Mouse (Mus musculus) monocyte, adult 5-6 weeks (primary cell): ENCODE data around the gene Nid2. TPM values are rescaled to one million over a fixed set of nuclear protein-coding genes. Genes with fewer than 3 reads are reported as not detected.

Source experiments
- ATAC-seq: fragments of 153-309, 156-312 bp; replicated peaks from 2 replicates; pipeline ENCODE4 v1.8.0; 2017; ENCODE audit warnings: mild to moderate bottlenecking; ENCODE audit not compliant: low TSS enrichment, insufficient number of reproducible peaks, severe bottlenecking, poor library complexity, low FRiP score
- total RNA-seq: library from RNA; stranded (forward); fragments of 200-1000, 200-491, 200-594 nt; gene quantifications from 3 replicates; pipeline ENCODE4 v1.2.3, GENCODE M21; 2017

Gene Nid2
- total RNA-seq, 1 experiment from 2014 or later = 0.95 TPM

DNA sequence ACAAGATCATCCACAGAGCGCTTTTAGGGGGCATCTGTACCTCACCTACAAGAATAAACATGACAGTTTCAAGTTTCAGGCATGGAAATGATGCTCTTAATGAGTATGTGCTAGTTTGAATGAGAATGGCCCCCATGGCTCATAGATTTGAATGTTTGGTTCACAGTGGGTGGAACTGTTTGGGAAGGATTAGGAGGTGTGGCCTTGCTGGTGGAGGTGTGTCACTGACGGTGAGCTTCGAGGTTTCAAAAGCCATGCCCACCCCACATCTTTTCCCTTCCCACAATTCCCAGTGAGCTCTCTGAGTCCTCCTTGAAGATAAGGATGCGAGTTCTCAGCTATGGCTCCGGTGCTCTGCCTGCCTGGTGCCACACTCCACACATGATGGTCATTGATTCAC is 70.6 kb downstream of the Nid2 start:
- no peak for ATAC-seq

DNA sequence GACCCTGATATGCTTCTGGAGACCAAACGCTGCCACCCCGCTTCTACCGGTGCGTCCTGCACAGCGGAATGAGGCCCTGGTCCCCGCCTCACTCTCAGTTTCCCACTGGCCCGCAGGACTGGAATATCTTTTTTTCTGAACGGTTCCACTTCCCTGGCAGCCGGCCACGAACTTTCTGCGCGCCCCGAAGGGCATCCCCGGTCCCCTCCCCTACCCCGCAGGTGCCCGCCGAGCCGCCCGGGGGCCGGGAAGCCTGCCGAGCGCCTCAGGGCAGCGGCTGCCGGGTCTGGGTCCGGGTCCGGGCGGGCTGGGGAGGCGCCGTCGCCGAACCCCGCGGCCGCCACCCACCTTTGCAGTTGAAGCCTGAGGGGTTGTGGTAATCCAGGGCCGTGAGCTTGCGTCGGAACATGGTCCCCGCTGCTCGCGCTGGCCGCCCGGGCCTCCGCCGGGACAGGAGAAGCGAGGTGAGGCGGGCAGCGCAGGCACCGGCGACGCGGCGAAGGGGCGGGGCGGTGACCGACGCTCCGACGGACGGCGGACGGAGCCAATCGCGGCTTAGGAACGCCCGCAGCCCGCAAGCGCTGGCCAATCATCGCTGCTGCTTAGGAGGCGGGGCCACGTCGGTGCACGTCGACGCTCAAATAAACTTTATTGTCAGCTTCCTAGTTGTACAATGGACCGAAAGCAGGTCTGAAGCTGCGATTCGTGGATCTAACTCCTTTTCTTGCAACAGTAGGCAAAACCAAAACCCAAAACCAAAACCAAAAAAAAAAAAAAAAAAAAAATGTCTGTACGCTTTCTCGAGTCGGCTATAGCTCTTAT is 72.5 kb downstream of the Nid2 start, which contains the start of gene Rtraf:
TSS of gene Rtraf (minus strand) at position 504 of the 822 bp plus-strand sequence.
- ATAC-seq = peak; percentile 99

DNA sequence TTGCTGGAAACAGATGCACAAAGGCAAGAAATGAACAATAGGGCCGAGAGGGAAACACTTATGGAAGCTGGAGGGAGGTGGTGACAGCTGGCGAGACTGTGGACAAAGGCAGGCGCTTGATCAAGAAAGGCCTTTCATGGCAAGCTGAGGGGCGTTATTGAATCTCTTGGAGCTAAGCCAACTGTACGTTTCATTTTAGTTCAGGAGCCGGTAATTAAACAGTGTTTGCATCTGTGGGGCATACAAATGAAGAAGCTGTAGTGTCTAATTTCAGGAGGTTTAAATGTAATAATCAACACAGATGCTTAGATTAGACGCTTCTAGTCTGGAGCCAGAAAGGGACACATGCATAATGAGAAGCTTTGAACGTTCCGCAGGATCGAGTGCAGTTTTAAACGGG is 74.4 kb downstream of the Nid2 start:
- ATAC-seq = no peak

DNA sequence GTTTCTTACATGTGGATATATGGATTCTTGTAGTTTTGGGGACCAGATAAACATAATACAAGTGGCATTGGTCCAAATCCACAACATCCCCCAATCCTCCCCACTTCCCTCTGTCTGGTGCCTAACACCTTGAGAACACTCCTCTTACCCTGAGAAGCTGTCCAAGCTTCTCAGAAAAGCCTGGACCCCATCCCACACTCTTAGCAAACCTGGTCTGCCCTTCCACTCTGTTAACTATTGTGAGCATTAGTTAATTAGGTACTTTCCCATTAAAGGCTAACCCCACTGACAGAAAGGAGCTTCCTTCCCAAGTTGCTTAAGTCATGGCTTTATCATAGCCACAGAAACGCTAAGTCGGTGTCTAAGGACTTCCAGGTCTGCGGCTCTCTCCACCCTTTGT is 85.2 kb downstream of the Nid2 start:
- ATAC-seq = no peak

DNA sequence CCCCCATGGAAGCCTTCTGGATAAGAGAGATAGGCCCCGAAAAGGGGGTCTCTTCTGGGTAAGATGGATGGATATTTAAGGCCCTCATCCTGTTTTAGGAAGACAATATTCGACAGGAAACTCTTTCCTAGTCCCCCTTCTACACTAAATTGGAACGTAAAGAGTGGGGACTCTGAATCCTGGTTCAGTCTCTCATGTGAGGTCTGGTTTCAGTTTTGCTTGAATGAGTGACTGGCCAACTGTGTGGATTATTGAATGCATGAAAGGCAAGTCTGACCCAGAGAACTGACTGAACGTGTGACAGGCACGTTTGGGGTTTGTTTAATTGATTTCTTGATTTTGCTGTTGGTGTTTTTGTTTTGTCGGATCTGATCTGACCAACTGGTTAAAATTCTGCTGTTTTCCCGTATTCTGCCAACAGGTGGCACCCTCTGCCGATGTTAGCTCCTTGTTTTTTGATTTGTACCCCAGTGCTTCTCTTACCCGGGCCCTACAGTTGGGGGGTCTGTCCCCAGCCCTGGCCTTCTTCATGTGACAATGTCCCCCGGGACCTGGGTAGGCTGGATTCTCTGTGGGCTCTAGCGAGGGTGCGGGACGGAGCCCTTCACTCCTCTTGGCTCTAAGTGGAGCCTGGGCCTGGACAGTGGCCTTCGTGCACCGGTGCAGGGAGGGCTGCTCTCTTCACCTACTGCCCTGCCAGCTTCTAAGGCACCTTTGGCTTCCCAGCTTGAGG is 88.7 kb downstream of the Nid2 start:
- ATAC-seq = peak; percentile 69; the same call in 1 of the 2 replicates

DNA sequence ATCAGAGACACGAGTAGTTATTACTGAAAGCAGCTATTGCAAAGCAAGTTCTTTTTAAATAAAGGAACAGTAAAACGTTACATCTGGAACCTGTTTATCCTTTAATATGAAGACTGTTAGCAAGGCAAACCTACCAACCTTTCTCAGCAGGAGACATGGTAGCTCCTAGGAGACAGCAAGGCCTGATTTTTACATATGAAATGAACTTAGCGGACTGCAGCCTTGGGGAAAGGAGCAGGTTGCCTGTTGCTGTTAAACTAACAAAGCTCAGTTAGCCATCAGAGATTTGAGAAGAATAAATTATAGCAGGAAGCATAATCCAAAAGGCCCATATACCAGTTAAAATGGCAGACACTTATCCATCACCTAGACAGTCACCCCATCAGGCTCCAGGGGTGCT is 102.4 kb downstream of the Nid2 start:
- no peak for ATAC-seq

DNA sequence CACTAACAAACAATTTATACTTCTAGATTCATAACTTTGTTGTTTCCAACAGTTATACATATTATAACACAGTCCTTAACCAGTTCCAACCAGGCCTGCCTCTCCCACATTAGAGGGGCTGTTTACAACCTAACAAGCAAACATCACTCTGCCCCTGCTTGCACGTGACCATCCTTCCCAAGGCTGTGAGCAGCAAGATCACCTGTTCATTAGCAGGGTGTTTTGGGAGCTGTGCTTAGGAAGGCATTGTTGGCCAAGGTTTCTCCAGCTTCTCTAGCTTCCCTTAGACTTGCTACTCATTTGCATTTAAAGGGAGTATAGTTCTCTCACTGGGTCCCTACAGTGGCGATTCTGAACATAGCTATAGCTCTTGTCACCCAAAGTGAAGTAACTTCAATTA is 107.2 kb downstream of the Nid2 start:
- ATAC-seq = no peak

DNA sequence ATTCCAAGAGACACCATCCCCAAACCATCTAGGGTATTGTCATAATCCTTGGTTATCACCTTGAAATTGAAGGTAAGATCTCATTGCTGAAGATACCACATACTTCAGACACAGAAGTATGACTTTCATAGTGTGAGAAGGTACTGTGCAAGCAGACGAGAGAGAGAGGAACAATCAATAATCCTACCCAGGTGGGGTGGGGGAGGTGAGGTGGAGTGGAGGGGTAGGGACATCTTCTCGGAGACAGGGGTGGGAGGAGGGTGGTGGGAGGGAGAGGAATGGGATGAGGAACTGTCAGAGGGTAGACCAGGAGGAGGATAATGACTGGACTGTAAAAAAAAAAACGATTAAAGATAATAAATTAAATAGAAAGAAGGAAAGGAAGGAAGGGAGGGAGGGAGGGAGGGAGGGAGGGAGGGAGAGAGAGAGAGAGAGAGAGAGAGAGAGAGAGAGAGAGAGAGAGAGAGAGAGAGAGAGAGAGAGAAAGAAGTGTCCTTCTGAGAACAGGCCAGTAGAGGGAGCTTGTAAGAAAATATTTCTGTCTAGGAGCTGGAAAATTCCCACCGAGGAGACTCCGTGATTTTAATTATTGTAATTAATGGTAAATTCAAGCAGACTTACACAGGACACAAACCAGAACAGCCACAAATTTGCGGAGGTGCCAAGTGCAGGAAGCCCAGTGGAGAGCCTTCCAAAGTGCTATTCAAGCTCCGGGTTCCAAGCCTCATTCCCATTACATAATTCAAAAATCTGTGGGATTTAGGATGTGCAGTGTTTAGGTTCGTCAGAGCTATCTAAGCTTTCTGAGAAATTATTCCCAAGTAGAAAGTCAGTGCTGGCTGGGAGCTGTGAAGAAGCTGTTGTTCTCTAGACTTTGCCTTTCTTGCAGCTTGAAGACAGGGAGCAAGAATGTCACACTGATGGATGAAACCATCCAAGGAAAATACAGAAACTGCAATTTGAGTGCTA is 108.0 kb downstream of the Nid2 start:
- no peak for ATAC-seq

DNA sequence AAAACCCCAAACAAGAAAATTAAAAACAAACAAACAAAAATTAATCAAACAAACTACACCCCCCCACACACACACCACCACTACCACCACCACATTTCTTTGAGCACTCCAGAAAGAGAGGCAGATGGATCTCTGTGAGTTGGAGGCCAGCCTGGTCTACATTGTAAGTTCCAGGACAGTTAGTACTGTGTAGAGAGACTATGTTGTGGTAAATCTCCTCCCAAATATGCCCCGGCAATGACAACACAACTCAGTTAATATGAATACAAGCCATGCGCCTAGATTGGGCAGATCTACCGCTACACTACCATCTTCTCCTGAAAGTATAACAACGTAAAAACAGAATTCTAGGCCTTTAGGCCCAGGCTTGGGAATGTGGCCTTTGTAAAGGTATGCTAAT is 109.2 kb downstream of the Nid2 start:
- ATAC-seq = no peak

Other genes with a start within 250 kb of the Nid2 start
- gene Gm2244, start 201.3 kb upstream of the Nid2 start, total RNA-seq = not detected in 3 replicates
- 0.39 to 0.86 TPM in 2 of 3 replicates, not detected in the other for gene Gm2237, start 166.1 kb upstream of the Nid2 start, total RNA-seq
- not detected in 3 replicates for gene Gm5458, start 148.7 kb upstream of the Nid2 start, total RNA-seq
- 88.9 to 123 TPM (median 101 TPM) in 3 replicates for gene Rtraf, start 72.6 kb downstream of the Nid2 start, total RNA-seq
- gene Gng2, start 226.4 kb downstream of the Nid2 start, total RNA-seq = 22.2 to 39.8 TPM (median 35.7 TPM) in 3 replicates